Mouse (Mus musculus) hindbrain, embryonic 11.5 days (tissue): ENCODE results near the gene Nupr1. TPM values are rescaled to one million over a fixed set of nuclear protein-coding genes. Genes with fewer than 3 reads are reported as not detected.

Experiments used
- ATAC-seq: fragments of 200-750 bp; cut with Nextera tagmentation; 2 replicates; pipeline ENCODE4 v1.8.0; 2017; ENCODE audit warnings: mild to moderate bottlenecking, moderate TSS enrichment, moderate library complexity; ENCODE audit not compliant: low FRiP score
- DNase-seq: peaks from one replicate; pipeline ENCODE4 v3.0.0-alpha.2; 2015; ENCODE audit warnings: low spot score
- H3K27ac ChIP-seq: fragments of 300-500 bp; sonication (generic); 2 replicates; pipeline ENCODE4 v1.5.1; 2014; ENCODE audit warnings: mild to moderate bottlenecking, low read depth, low read length
- H3K27me3 ChIP-seq: fragments of 300-500 bp; sonication (generic); 2 replicates; pipeline ENCODE4 v1.6.1; 2014; ENCODE audit warnings: mild to moderate bottlenecking, low read length, moderate library complexity, mixed read lengths; ENCODE audit not compliant: control insufficient read depth, insufficient read depth
- H3K36me3 ChIP-seq: fragments of 300-500 bp; sonication (generic); 2 replicates; pipeline ENCODE4 v1.6.1; 2014; ENCODE audit warnings: mild to moderate bottlenecking, low read length, moderate library complexity, mixed read lengths; ENCODE audit not compliant: control insufficient read depth, insufficient read depth
- H3K4me1 ChIP-seq: fragments of 300-500 bp; sonication (generic); replicated peaks from 2 replicates; pipeline ENCODE4 v1.6.1; 2014; ENCODE audit warnings: low read length, mixed read lengths; ENCODE audit not compliant: control insufficient read depth, insufficient read depth
- H3K4me2 ChIP-seq: fragments of 300-500 bp; sonication (generic); replicated peaks from 2 replicates; pipeline ENCODE4 v1.6.1; 2014; ENCODE audit warnings: mild to moderate bottlenecking, low read depth, low read length
- H3K4me3 ChIP-seq: fragments of 300-500 bp; sonication (generic); 2 replicates; pipeline ENCODE4 v1.5.1; 2014; ENCODE audit warnings: low read depth, low read length
- H3K9ac ChIP-seq: fragments of 300-500 bp; sonication (generic); 2 replicates; pipeline ENCODE4 v1.6.1; 2014; ENCODE audit warnings: low read depth, low read length
- H3K9me3 ChIP-seq: fragments of 300-500 bp; sonication (generic); 2 replicates; pipeline ENCODE4 v1.6.1; 2016; ENCODE audit warnings: low read length; ENCODE audit not compliant: control insufficient read depth
- WGBS: fragments of 180-500 bp; shearing (Covaris S2); extraction: QIAGEN DNeasy Blood & Tissue Kit; methylation state at CpG from one replicate; pipeline ENCODE4 v1.1.7; 2014; 5-methylcytosine and 5-hydroxymethylcytosine counted together
- polyA plus RNA-seq: library from polyadenylated mRNA; unstranded; fragments of >200 nt; fragmentation: Nextera tagmentation; extraction: Ambion mirVana; gene quantifications from 2 replicates; pipeline ENCODE4 v1.2.1, GENCODE M21; 2014

The Nupr1 gene
- polyA plus RNA-seq, 1 experiment from 2014 or later: 1.3 TPM

DNA sequence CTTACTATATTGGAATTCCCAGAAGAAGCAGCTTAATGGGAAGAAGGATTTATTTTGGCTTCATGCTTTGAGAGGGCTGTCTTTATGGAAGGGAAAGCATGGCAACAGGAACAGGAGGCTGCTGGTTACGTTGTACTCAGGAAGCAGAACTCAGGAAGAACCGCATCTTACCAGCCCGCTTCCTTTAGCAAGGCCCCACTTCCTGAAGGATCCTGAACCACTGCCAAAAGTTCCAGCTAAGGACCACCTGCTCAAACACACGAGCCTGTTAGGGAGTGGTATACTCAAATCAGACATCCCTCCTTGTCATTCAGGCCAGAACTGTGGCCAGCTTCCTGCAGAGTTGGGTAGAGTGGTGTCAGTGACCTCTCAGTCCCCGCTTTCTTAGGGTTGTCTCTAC, 37.8 kb upstream of the Nupr1 start:
- H3K4me3 ChIP-seq: no peak overlapping the region
- no peak overlapping the region for H3K4me2 ChIP-seq
- H3K27ac ChIP-seq: no peak overlapping the region
- no peaks in the 10 kb centered on the region for H3K27me3 ChIP-seq
- no peak overlapping the region for H3K9ac ChIP-seq
- H3K36me3 ChIP-seq: no peaks in the 10 kb centered on the region
- no peaks in the 10 kb centered on the region for H3K4me1 ChIP-seq
- no peaks in the 10 kb centered on the region for H3K9me3 ChIP-seq
- 86% methylated on average over 5 of the region's 5 CpGs for WGBS
- ATAC-seq: no peak
- no peak for DNase-seq

DNA sequence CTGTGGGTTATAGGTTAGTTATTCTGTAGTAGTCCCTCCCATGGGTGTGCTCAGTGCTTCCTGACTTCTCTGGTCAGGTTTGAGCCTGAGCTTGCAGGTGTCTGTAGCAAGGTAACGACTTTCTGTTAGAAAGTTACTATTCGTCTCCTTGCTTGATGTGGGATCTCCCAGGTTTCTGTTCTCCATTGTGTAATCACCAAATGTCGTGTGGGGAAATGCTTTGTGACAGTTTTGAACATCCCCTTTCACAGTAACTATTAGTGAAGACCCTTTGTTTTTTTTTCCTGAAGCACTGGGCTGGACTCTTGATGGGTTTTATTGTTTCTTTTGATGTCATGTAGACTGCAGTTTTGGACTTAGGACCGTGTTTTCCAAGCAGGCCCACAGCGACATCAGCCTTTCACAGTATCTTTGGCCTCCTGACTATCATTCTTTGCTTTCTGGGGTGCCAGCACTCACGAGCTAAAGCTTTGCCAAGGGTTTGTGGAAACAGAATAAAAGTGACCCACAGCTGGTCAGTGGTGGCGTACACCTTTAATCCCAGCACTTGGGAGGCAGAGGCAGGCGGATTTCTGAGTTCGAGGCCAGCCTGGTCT, 36.9 kb upstream of the Nupr1 start:
- H3K36me3 ChIP-seq: no peaks in the 10 kb centered on the region
- no peak overlapping the region for H3K27ac ChIP-seq
- no peak overlapping the region for H3K4me3 ChIP-seq
- no peak for DNase-seq
- H3K4me2 ChIP-seq: no peak overlapping the region
- no peaks in the 10 kb centered on the region for H3K27me3 ChIP-seq
- WGBS: 88% methylated on average over 9 of the region's 9 CpGs
- H3K9ac ChIP-seq: no peak overlapping the region
- H3K9me3 ChIP-seq: no peaks in the 10 kb centered on the region
- no peak for ATAC-seq
- H3K4me1 ChIP-seq: no peaks in the 10 kb centered on the region

DNA sequence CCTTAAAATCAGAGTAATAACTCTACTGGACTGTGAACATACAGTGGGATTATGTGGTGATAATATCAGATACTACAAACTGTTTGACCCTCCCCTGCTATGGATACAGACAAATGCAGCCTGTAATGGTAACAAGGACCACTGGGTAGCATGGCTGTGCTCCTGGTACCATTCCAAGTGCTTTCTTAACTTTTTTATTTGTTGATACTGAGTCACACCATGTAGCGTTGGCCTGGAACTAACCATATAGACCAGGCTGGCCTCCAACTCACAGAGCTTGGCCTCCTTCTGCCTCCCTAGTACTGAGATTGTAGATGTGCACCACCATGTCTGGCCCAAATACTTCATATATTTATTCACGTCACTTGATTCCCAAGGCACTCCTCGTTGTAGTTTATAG, 34.6 kb upstream of the Nupr1 start:
- DNase-seq (no peak), ATAC-seq (no peak)
- H3K27ac ChIP-seq: no peak overlapping the region
- no peak overlapping the region for H3K9ac ChIP-seq
- H3K36me3 ChIP-seq: no peaks in the 10 kb centered on the region
- WGBS: 95% methylated on average over 3 of the region's 3 CpGs
- H3K4me3 ChIP-seq: no peak overlapping the region
- no peak overlapping the region for H3K4me2 ChIP-seq
- H3K9me3 ChIP-seq: no peaks in the 10 kb centered on the region
- no peaks in the 10 kb centered on the region for H3K27me3 ChIP-seq
- H3K4me1 ChIP-seq: no peaks in the 10 kb centered on the region

DNA sequence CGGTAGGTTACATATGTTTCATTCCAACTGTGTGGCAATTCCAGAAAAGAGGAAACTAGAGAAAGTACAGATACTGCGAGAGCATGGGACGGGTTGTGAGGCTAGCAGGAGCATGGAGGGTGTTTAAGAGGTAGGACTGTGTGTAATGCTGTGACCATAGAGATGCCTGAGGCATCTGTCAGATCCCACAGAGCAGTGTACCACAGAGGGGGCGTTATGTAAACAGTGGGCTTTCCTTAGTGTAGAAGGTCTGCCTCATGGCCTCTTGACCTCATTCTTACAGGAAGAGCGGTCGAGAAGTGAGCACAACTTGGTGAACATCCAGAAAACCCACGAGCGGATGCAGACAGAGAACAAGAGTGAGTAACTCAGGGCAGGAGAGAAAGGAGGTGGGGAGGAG, 33.0 kb upstream of the Nupr1 start:
- H3K4me3 ChIP-seq: no peak overlapping the region
- no peaks in the 10 kb centered on the region for H3K36me3 ChIP-seq
- H3K9ac ChIP-seq: no peak overlapping the region
- ATAC-seq (no peak), DNase-seq (no peak)
- H3K9me3 ChIP-seq: no peaks in the 10 kb centered on the region
- H3K27me3 ChIP-seq: no peaks in the 10 kb centered on the region
- H3K27ac ChIP-seq: no peak overlapping the region
- no peak overlapping the region for H3K4me2 ChIP-seq
- no peaks in the 10 kb centered on the region for H3K4me1 ChIP-seq
- 56% methylated on average over 8 of the region's 8 CpGs for WGBS

DNA sequence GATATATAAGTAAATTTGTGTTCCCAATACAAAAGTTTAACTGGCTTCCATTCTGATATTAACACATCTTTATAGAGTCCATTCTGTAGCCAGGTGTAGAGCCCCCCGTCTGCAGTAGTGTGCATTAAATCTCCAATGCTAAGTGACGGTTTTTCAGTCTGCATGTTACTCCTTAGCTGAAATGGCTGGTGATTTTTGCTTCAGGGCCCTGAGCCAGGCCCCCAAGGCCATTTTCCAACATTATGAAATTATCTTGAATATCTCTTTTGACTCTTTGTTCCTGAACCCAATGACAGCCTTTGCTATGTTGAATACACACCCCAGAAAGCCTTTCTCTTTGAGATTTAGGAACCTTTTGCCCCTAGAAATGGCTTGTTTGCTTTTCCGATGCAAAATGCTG, 29.1 kb upstream of the Nupr1 start:
- Histone ChIP-seq H3K36me3 (no peaks in the 10 kb centered on the region), H3K27me3 (no peaks in the 10 kb centered on the region), H3K4me2 (no peak overlapping the region), H3K4me3 (no peak overlapping the region), H3K27ac (no peak overlapping the region), H3K9ac (no peak overlapping the region), H3K4me1 (no peaks in the 10 kb centered on the region), H3K9me3 (no peaks in the 10 kb centered on the region)
- DNase-seq (no peak), ATAC-seq (no peak)
- WGBS: 90% methylated on average over 3 of the region's 3 CpGs

DNA sequence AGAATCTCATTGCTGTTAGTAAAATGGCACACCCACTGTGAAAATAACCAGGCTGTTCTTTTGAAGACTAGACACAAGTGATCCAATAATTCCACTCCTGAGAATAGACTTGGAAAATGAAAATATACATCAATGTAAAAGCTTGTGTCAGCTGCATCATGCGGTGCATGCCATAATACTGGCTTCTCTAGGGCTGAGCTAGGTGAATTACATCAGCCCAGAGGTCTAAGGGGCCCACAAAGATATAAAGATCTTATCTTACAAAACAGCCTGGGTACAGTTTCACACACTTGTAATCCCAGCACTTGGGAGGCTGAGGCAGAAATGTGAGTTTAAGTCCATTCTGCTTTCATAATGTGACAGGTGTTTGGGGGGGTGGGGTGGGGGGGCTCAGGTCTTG, 26.9 kb upstream of the Nupr1 start:
- no peak overlapping the region for H3K27ac ChIP-seq
- H3K9me3 ChIP-seq: no peaks in the 10 kb centered on the region
- H3K4me3 ChIP-seq: no peak overlapping the region
- WGBS: 90% methylated on average over 1 of the region's 1 CpGs
- ATAC-seq (no peak), DNase-seq (no peak)
- H3K4me1 ChIP-seq: no peaks in the 10 kb centered on the region
- no peaks in the 10 kb centered on the region for H3K36me3 ChIP-seq
- H3K4me2 ChIP-seq: no peak overlapping the region
- no peak overlapping the region for H3K9ac ChIP-seq
- no peaks in the 10 kb centered on the region for H3K27me3 ChIP-seq

DNA sequence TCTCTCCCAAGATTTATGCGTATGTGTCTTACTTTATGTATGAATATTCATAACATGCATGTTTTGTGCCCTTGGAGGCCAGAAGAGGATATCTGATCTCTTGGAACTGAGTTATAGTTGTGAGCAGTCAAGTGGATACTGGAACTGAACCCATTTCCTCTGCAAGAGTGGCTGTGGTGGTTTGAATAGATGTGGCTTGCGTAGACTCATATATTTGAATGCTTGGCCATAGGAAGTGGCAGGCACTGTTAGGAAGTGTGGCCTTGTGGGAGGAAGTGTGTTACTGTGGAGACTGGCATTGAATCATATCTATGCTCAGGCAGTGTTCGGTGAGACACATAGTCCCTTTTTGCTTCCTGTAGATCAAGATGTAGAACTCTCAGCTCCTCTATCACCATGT, 25.0 kb upstream of the Nupr1 start:
- Histone ChIP-seq H3K36me3 (no peaks in the 10 kb centered on the region), H3K4me3 (no peak overlapping the region), H3K27ac (no peak overlapping the region), H3K4me2 (no peak overlapping the region), H3K4me1 (no peaks in the 10 kb centered on the region), H3K9ac (no peak overlapping the region), H3K9me3 (no peaks in the 10 kb centered on the region), H3K27me3 (no peaks in the 10 kb centered on the region)
- DNase-seq: no peak
- no peak for ATAC-seq
- whole genome bisulfite sequencing: 92% methylated on average over 3 of the region's 3 CpGs

DNA sequence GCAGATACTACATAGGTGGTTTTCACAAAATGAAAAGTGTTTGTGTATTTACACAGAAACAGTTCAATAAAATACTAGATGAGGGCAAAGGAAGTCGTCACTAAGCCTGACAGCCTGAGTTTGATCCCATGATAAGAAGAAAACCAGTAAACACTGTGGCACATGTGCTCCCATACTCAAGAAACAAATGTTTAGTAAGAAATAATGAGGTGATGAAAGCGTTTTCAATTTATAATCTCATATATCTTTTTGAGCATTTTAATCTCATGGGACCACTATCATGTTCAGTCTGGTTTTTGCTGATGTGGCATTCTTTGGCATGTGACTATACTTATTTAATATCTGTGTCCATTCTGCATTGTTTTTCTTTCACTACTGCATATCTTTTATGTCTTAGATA, 23.3 kb upstream of the Nupr1 start:
- Histone ChIP-seq H3K4me2 (no peak overlapping the region), H3K4me3 (no peak overlapping the region), H3K9me3 (no peaks in the 10 kb centered on the region), H3K36me3 (no peaks in the 10 kb centered on the region), H3K9ac (no peak overlapping the region), H3K4me1 (no peaks in the 10 kb centered on the region), H3K27me3 (no peaks in the 10 kb centered on the region), H3K27ac (no peak overlapping the region)
- WGBS: 87% methylated on average over 2 of the region's 2 CpGs
- ATAC-seq: no peak
- DNase-seq: no peak

DNA sequence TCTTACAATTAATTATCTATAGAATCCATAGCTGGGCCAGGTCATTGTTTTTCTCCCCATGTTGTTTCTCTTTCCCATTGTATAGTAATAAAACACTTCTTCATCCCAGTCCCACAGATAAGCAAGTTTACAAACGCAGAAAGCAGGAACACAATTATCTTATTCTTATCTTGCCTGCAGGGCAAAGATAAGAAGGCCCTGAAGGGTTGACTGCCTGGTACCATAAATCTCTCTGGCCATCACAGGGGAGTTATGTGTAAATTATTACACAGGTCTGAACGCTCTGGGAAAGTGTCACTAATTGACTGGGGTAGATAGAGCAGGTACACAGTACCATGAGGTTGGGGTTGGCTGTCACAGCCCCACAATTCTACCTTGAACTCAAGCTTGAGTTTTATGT, 20.2 kb upstream of the Nupr1 start:
- H3K4me1 ChIP-seq: no peaks in the 10 kb centered on the region
- ATAC-seq (no peak), DNase-seq (no peak)
- H3K4me3 ChIP-seq: no peak overlapping the region
- no peaks in the 10 kb centered on the region for H3K27me3 ChIP-seq
- no peak overlapping the region for H3K27ac ChIP-seq
- H3K9me3 ChIP-seq: no peaks in the 10 kb centered on the region
- H3K4me2 ChIP-seq: no peak overlapping the region
- no peaks in the 10 kb centered on the region for H3K36me3 ChIP-seq
- WGBS: 90% methylated on average over 2 of the region's 2 CpGs
- no peak overlapping the region for H3K9ac ChIP-seq
